Mouse (Mus musculus) gastrocnemius, postnatal 25 days (tissue): Measurements from ENCODE around the gene Usf1. TPM values are rescaled to one million over a fixed set of nuclear protein-coding genes. Genes with fewer than 3 reads are reported as not detected.

Source experiments
- DNase-seq: peaks from one replicate; pipeline ENCODE4 v3.0.0; 2022
- total RNA-seq, 2 experiments: library from RNA; stranded (reverse); gene quantifications; 1 replicate in 1 of 2; 2 replicates in 1 of 2; pipeline ENCODE4 v1.2.3; 2021

Gene Usf1
- total RNA-seq, 2 experiments from 2014 or later, result 24.6 to 25.2 TPM

GRCm38 (mm10) chr1:171452923-171453322 lies 41.8 kb downstream of the Usf1 start:
- no peak for DNase-seq

- DNase-seq, result no peak
Observed at GRCm38 (mm10) chr1:171454926-171455325, 43.8 kb downstream of the Usf1 start.

- DNase-seq, result no peak
Observed at GRCm38 (mm10) chr1:171457568-171457967, 46.5 kb downstream of the Usf1 start.

GRCm38 (mm10) chr1:171459791-171460190 lies 48.7 kb downstream of the Usf1 start:
- no peak for DNase-seq

GRCm38 (mm10) chr1:171460551-171461503 lies 49.7 kb downstream of the Usf1 start:
- no peak for DNase-seq

- no peak for DNase-seq
Observed at GRCm38 (mm10) chr1:171463133-171463532, 52.0 kb downstream of the Usf1 start.

GRCm38 (mm10) chr1:171465749-171466412 lies 54.8 kb downstream of the Usf1 start:
- DNase-seq, result no peak

GRCm38 (mm10) chr1:171466565-171466964 lies 55.5 kb downstream of the Usf1 start:
- no peak for DNase-seq

Other genes with a start within 250 kb of the Usf1 start
- gene Pcp4l1, start 215.0 kb upstream of the Usf1 start, total RNA-seq, result 10 to 100 TPM; 15.0 to 48.8 TPM
- gene Nr1i3, start 197.3 kb upstream of the Usf1 start, total RNA-seq, result not detected
- 10 to 100 TPM; 52.0 to 52.5 TPM for gene Tomm40l, start 188.8 kb upstream of the Usf1 start, total RNA-seq
- not detected for gene Apoa2, start 186.3 kb upstream of the Usf1 start, total RNA-seq
- gene Fcer1g, start 176.9 kb upstream of the Usf1 start, total RNA-seq, result 1 to 10 TPM; 3.2 to 3.9 TPM
- gene Adamts4, start 160.9 kb upstream of the Usf1 start, total RNA-seq, result 1 to 10 TPM in 1 of 2 experiments, under 1 TPM in 1; 0.43 to 1.4 TPM
- gene Ndufs2, start 159.9 kb upstream of the Usf1 start, total RNA-seq, result 1,000 to 10,000 TPM in 1 of 2 experiments, 100 to 1,000 TPM in 1; 872 to 1,009 TPM
- gene B4galt3, start 141.0 kb upstream of the Usf1 start, total RNA-seq, result 1 to 10 TPM; 8.6 to 9.8 TPM
- gene Ppox, start 130.1 kb upstream of the Usf1 start, total RNA-seq, result 10 to 100 TPM in 1 of 2 experiments, 1 to 10 TPM in 1; 9.4 to 11.6 TPM
- 10 to 100 TPM; 14.2 to 15.7 TPM for gene Usp21, start 123.3 kb upstream of the Usf1 start, total RNA-seq
- 10 to 100 TPM; 70.9 to 80.8 TPM for gene Ufc1, start 116.3 kb upstream of the Usf1 start, total RNA-seq
- gene Dedd, start 82.2 kb upstream of the Usf1 start, total RNA-seq, result 10 to 100 TPM; 26.4 to 29.6 TPM
- gene Nit1, start 65.7 kb upstream of the Usf1 start, total RNA-seq, result 10 to 100 TPM; 21.8 to 21.9 TPM
- gene Pfdn2, start 65.6 kb upstream of the Usf1 start, total RNA-seq, result 10 to 100 TPM; 85.5 to 89.0 TPM
- gene Klhdc9, start 50.5 kb upstream of the Usf1 start, total RNA-seq, result not detected
- not detected for gene Nectin4, start 41.2 kb upstream of the Usf1 start, total RNA-seq
- under 1 TPM; 0.49 to 0.86 TPM for gene Arhgap30, start 22.4 kb upstream of the Usf1 start, total RNA-seq
- gene Tstd1, start 7.6 kb downstream of the Usf1 start, total RNA-seq, result 1 to 10 TPM in 1 of 2 experiments, under 1 TPM in 1; 0.95 to 1.3 TPM
- gene F11r, start 26.2 kb downstream of the Usf1 start, total RNA-seq, result 1 to 10 TPM; 6.2 to 6.9 TPM
- gene Alyref2, start 92.2 kb downstream of the Usf1 start, total RNA-seq, result 1 to 10 TPM; 1.6 to 1.9 TPM
- not detected for gene Itln1, start 124.0 kb downstream of the Usf1 start, total RNA-seq
- gene Cd244a, start 147.9 kb downstream of the Usf1 start, total RNA-seq, result not detected
- under 1 TPM; 0.10 to 0.27 TPM for gene Ly9, start 196.1 kb downstream of the Usf1 start, total RNA-seq
- not detected for gene Slamf7, start 241.7 kb downstream of the Usf1 start, total RNA-seq